Mouse (Mus musculus): Measurements from ENCODE around the gene Fam83e. TPM values are rescaled to one million over a fixed set of nuclear protein-coding genes. Genes with fewer than 3 reads are reported as not detected.

Gene Fam83e
- total and polyA plus RNA-seq, 2 experiments = 0.10 to 0.18 TPM

DNA sequence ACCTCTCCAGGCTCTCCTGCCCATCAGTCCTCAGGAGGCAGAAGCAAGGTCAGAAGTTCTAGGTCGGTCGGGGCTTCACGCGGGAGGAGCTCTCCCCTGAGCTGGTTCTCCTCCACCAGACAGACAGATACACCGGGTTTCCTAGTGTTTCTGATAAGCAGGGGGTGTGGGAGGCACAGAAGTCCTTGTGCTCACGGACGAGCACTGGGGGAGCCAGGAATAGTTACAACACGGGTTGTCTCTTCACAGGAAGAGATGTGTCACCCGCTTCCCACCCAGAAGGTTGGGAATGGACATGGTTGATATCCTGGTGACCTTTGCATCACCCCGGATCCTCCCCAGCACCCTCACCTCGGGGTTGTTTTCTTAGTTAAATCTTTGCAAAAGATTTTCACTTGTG lies 31.2 kb upstream of the Fam83e start:
- Histone ChIP-seq H3K4me1 (ENCODE audit: control insufficient read depth, insufficient read depth, low read length) (peaks cover 2% of the 10 kb centered on the region; the same call in 1 of the 2 replicates), H3K36me3 (ENCODE audit: control insufficient read depth, insufficient read depth, low read length) (no peaks in the 10 kb centered on the region), H3K4me3 (ENCODE audit: insufficient read depth, low read depth, low read length) (no peak overlapping the region), H3K27me3 (ENCODE audit: control insufficient read depth, insufficient read depth, low read length) (no peaks in the 10 kb centered on the region; the same call in 1 of the 2 replicates), H3K79me2 (ENCODE audit: control insufficient read depth, insufficient read depth, low read length) (no peaks in the 10 kb centered on the region), H3K9ac (ENCODE audit: low read depth, low read length) (no peak overlapping the region), H3K27ac (replicated peaks; ENCODE audit: insufficient read depth, low read depth, low read length) (no peak overlapping the region)
- no peak for DNase-seq (ENCODE audit: extremely low read depth, low read depth, low spot score)
- WGBS = 66% methylated on average over 11 of the region's 11 CpGs
- TF ChIP-seq CTCF (IDR thresholded peaks at IDR 0.05; ENCODE audit: low read depth, low read length) = no peak
- no peak for TF ChIP-seq POLR2A (IDR thresholded peaks at IDR 0.05; ENCODE audit: extremely low read depth, insufficient read depth, low read length)

DNA sequence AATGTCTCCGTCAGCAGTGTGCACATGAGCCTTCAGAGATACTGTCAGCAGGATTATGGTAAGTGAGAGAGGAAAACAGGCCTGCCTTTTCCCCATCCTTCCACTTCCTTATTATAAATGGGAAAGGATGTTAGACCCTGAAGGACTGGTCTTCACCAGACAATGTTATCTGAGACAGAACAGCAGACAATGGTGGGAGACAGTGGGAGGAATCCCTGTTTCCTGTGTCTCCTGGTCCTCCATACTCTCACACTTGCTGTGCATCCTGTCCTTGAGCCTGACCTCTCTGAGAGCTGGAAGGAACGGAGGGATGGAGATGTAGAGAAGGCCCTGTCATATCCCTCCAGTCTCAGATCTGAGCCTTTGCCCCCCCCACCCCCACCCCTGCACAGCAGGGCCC lies 28.6 kb upstream of the Fam83e start:
- no peak overlapping the region for H3K27ac ChIP-seq (replicated peaks; ENCODE audit: insufficient read depth, low read depth, low read length)
- 81% methylated on average over 2 of the region's 2 CpGs for WGBS
- H3K9ac ChIP-seq (ENCODE audit: low read depth, low read length) = no peak overlapping the region

DNA sequence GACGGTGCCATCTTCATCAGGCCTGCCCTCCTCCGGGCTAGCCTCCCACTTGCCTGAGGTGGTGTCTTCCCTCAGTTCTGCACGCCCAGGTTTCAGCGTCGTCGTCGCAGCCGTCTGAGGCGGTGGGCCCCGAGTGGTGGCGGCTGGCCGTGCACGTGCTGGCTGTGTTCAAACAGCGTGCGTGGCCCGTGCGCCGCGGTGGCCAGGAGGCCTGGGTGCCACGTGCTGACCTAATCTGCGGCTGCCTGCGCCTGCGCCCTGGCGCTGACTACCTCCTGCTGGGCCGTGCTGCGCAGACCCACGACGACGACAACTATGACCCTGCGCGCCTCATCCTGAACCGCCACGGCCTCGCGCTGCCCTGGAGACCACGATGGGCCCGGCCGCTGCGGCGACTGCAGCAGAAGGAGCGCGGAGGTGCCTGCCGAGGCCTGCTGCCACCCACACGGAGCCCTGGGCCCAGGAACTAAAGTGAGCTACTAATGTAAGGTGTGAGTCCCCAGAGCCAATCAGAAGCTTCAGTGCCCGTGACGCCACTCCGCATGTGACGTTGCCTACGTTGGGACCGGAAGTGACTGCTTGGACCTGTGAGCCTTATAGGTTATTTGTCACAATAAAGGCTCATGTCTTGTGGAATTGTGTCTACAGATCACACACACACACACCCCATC lies 27.0 kb upstream of the Fam83e start, which contains the start of gene Sec1:
Gene Sec1 (minus strand): TSS at position 482 of the 671 bp plus-strand sequence.
- H3K27ac ChIP-seq (replicated peaks; ENCODE audit: insufficient read depth, low read depth, low read length) = no peak within 1 kb of the TSS
- H3K9ac ChIP-seq (ENCODE audit: low read depth, low read length) = no peak within 1 kb of the TSS
- TF ChIP-seq CTCF (IDR thresholded peaks at IDR 0.05; ENCODE audit: low read depth, low read length) = no peak
- TF ChIP-seq POLR2A (IDR thresholded peaks at IDR 0.05; ENCODE audit: extremely low read depth, insufficient read depth, low read length) = no peak
- no peak for DNase-seq (ENCODE audit: extremely low read depth, low read depth, low spot score)
- 92% methylated on average over 50 of the region's 50 CpGs for WGBS
- H3K4me1 ChIP-seq (ENCODE audit: control insufficient read depth, insufficient read depth, low read length) = no peaks in the 10 kb centered on the region
- H3K27me3 ChIP-seq (ENCODE audit: control insufficient read depth, insufficient read depth, low read length) = no peaks in the 10 kb centered on the region; the same call in 1 of the 2 replicates
- no peaks in the 10 kb centered on the region for H3K36me3 ChIP-seq (ENCODE audit: control insufficient read depth, insufficient read depth, low read length)
- H3K79me2 ChIP-seq (ENCODE audit: control insufficient read depth, insufficient read depth, low read length) = no peaks in the 10 kb centered on the region
- no peak within 1 kb of the TSS for H3K4me3 ChIP-seq (ENCODE audit: insufficient read depth, low read depth, low read length)

More for the DNA sequence above, 28.6 kb upstream of the Fam83e start:
- no peaks in the 10 kb centered on the region for H3K79me2 ChIP-seq (ENCODE audit: control insufficient read depth, insufficient read depth, low read length)
- H3K36me3 ChIP-seq (ENCODE audit: control insufficient read depth, insufficient read depth, low read length) = no peaks in the 10 kb centered on the region
- H3K27me3 ChIP-seq (ENCODE audit: control insufficient read depth, insufficient read depth, low read length) = no peaks in the 10 kb centered on the region; the same call in 1 of the 2 replicates
- no peak for DNase-seq (ENCODE audit: extremely low read depth, low read depth, low spot score)
- H3K4me3 ChIP-seq (ENCODE audit: insufficient read depth, low read depth, low read length) = no peak overlapping the region
- TF ChIP-seq CTCF (IDR thresholded peaks at IDR 0.05; ENCODE audit: low read depth, low read length) (no peak), POLR2A (IDR thresholded peaks at IDR 0.05; ENCODE audit: extremely low read depth, insufficient read depth, low read length) (no peak)
- H3K4me1 ChIP-seq (ENCODE audit: control insufficient read depth, insufficient read depth, low read length) = no peaks in the 10 kb centered on the region

DNA sequence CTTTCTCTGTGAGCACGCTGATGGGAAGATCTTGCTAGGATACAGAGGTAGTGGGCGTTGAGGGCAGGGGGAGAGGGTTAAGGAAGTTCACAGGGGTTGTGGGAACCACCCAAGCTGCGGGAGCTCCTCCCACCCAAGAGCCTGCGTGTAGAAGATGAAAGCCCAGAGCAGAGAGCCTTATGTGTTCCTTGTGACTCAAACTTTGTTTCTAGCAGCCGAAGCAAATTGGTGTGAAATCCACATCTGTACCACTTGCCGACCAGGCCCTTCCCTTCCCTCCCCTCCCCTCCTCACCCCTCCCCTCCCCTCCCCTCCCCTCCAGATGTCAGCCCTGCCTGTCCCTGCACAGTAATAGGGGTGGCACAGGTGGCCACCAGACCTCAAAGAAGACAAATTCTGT lies 25.9 kb upstream of the Fam83e start:
- no peak overlapping the region for H3K9ac ChIP-seq (ENCODE audit: low read depth, low read length)
- H3K4me1 ChIP-seq (ENCODE audit: control insufficient read depth, insufficient read depth, low read length) = peaks cover 4% of the 10 kb centered on the region; the same call in 1 of the 2 replicates
- TF ChIP-seq CTCF (IDR thresholded peaks at IDR 0.05; ENCODE audit: low read depth, low read length) (no peak), POLR2A (IDR thresholded peaks at IDR 0.05; ENCODE audit: extremely low read depth, insufficient read depth, low read length) (no peak)
- H3K36me3 ChIP-seq (ENCODE audit: control insufficient read depth, insufficient read depth, low read length) = no peaks in the 10 kb centered on the region
- DNase-seq (ENCODE audit: extremely low read depth, low read depth, low spot score) = no peak
- 65% methylated on average over 6 of the region's 6 CpGs for WGBS
- no peaks in the 10 kb centered on the region for H3K79me2 ChIP-seq (ENCODE audit: control insufficient read depth, insufficient read depth, low read length)
- H3K27me3 ChIP-seq (ENCODE audit: control insufficient read depth, insufficient read depth, low read length) = peaks cover 5% of the 10 kb centered on the region; the same call in 1 of the 2 replicates
- no peak overlapping the region for H3K4me3 ChIP-seq (ENCODE audit: insufficient read depth, low read depth, low read length)
- no peak overlapping the region for H3K27ac ChIP-seq (replicated peaks; ENCODE audit: insufficient read depth, low read depth, low read length)

DNA sequence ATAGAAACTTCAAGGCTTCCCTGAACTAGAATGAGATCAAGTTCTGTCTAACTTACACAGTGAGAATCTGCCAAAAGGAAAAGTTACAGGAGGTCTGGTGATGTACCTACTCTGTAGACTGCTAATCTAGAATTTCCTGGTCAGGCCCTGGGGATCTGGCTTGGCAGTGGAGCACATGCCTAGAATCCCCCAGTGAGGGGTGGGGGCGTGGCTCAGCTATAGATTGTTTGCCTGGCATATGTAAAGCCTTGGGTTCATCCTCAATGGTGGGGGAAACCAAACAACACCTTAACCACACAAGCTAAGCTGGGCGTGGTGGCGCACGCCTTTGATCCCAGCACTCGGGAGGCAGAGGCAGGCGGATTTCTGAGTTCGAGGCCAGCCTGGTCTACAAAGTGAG lies 23.1 kb upstream of the Fam83e start:
- Histone ChIP-seq H3K4me3 (ENCODE audit: insufficient read depth, low read depth, low read length) (no peak overlapping the region), H3K79me2 (ENCODE audit: control insufficient read depth, insufficient read depth, low read length) (no peaks in the 10 kb centered on the region), H3K4me1 (ENCODE audit: control insufficient read depth, insufficient read depth, low read length) (peaks cover 9% of the 10 kb centered on the region), H3K27ac (replicated peaks; ENCODE audit: insufficient read depth, low read depth, low read length) (no peak overlapping the region), H3K9ac (ENCODE audit: low read depth, low read length) (no peak overlapping the region), H3K36me3 (ENCODE audit: control insufficient read depth, insufficient read depth, low read length) (no peaks in the 10 kb centered on the region), H3K27me3 (ENCODE audit: control insufficient read depth, insufficient read depth, low read length) (peaks cover 7% of the 10 kb centered on the region; the same call in 1 of the 2 replicates)
- 86% methylated on average over 7 of the region's 7 CpGs for WGBS
- DNase-seq (ENCODE audit: extremely low read depth, low read depth, low spot score) = no peak
- TF ChIP-seq POLR2A (IDR thresholded peaks at IDR 0.05; ENCODE audit: extremely low read depth, insufficient read depth, low read length) (no peak), CTCF (IDR thresholded peaks at IDR 0.05; ENCODE audit: low read depth, low read length) (no peak)
